Mouse (Mus musculus): Measurements from ENCODE around the gene Efna1. TPM values are rescaled to one million over a fixed set of nuclear protein-coding genes. Genes with fewer than 3 reads are reported as not detected.

Gene Efna1
- polyA plus RNA-seq, 1 experiment from 2014 or later, result 33.3 TPM

DNA sequence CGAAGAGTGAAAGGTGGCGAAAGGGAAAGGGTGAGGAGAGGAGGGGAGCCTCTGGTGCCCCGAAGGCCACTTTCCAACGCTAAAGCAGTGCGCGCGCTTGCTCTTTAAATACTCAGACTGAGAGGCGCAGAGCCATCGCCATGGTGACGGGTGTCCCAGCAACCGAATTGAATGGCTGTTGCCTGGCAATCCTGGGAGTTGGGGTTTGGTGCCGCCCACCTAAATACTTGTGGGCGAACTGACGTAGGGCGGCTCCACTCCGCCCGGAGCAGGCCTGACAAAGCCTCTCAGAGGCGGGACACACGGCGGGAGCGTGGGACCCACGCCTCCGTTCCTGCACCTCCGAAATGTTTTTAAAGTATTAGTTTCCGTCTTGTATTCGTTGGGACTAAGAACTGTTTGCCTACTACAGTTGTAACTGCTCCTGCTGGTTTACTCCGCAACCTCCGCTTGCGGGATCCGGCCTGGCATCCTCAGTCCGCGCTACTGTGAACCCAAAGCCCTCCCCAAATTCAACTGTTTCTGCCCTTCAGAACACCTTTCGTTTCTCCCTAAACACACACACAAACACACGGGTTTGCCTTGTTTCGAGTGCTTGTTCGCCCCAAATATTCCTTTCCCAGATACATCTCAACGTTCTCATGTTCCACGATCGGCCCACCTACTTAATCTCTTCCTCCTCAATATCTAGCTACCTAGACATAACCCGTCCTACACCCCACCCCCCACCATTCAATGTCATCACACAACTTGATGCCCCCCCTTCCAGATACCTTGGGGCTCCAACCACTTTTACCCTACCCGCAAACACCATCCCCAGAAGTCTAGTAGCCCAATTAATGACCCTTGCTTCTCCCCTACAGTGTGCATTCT is 53.4 kb downstream of the Efna1 start:
- H3K9me3 ChIP-seq, result no peaks in the 10 kb centered on the region
- peak overlapping the region; percentile 57 for H3K4me3 ChIP-seq
- peaks cover 66% of the 10 kb centered on the region for H3K27me3 ChIP-seq (replicated peaks)
- peak overlapping the region; percentile 76 for H3K9ac ChIP-seq
- H3K4me1 ChIP-seq, result peaks cover 22% of the 10 kb centered on the region
- 0 out of 2 replicates have a peak overlapping the region, but pooled peaks have one; percentile 6 for H3K27ac ChIP-seq (replicated peaks)
- H3K36me3 ChIP-seq, result 0 out of 2 replicates have a peak, but pooled peaks cover 8% of the 10 kb centered on the region
- H3K4me2 ChIP-seq, result peak overlapping the region; percentile 78
- peak; percentile 55; the same call in 1 of the 2 replicates for ATAC-seq (ENCODE audit: extremely low read depth, insufficient number of reproducible peaks, low FRiP score, low TSS enrichment)
- 3% methylated on average over 41 of the region's 41 CpGs for WGBS

DNA sequence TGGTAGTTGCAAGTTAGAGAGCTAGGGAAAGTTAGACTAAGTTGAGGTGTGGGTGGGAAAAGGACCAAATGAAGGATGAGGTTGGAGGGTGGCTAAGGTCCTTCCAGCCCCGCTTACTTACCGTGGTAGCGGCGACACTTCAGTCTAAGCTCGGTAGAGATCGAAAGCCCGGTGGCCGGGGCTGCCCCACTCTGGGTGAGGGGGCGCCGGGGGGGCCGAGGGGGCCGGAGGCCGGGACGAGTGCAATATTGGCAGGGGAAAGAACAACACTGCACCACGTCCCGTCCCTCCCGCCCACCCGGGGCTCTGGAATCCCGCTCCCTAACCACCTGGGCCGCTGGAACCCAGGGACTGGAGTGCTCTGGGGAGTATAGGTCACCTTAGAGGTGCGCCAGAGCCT is 54.0 kb downstream of the Efna1 start, which contains the start of gene Mtx1:
Mtx1 (minus strand) TSS at position 189 of the 400 bp plus-strand sequence.
- H3K4me1 ChIP-seq, result peaks cover 22% of the 10 kb centered on the region
- no peaks in the 10 kb centered on the region for H3K9me3 ChIP-seq
- H3K4me3 ChIP-seq, result peak within 1 kb of the TSS; percentile 57
- 7% methylated on average over 21 of the region's 21 CpGs for WGBS
- H3K36me3 ChIP-seq, result 0 out of 2 replicates have a peak, but pooled peaks cover 8% of the 10 kb centered on the region
- peaks cover 61% of the 10 kb centered on the region for H3K27me3 ChIP-seq (replicated peaks)
- H3K27ac ChIP-seq (replicated peaks), result peak within 1 kb of the TSS; percentile 6; the same call in 1 of the 2 replicates
- ATAC-seq (ENCODE audit: extremely low read depth, insufficient number of reproducible peaks, low FRiP score, low TSS enrichment), result no peak
- H3K4me2 ChIP-seq, result peak within 1 kb of the TSS; percentile 78
- H3K9ac ChIP-seq, result peak within 1 kb of the TSS; percentile 76

DNA sequence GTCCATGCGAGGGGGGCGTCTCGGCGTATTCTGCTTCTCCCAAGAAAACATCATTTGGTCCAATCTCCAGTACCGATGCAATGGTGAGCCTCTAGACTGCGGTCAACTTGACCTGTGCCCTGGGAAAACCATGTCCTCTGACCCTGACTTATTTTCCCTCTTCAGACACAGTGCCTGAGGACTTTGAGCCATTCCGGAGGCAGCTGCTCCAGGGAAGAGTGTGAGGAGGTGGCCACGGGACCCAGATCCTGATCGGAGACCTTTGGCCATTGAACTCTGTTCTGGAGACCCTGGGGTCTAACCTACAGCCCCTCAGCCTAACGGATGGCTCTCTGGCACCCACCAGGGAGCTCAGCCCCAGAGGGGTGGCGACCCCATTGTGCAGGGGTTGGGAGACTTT is 54.6 kb downstream of the Efna1 start:
- Histone ChIP-seq H3K4me3 (peak overlapping the region; percentile 57), H3K4me1 (peaks cover 22% of the 10 kb centered on the region), H3K27ac (replicated peaks) (no peak overlapping the region; the same call in 1 of the 2 replicates), H3K9me3 (no peaks in the 10 kb centered on the region), H3K36me3 (peaks cover 11% of the 10 kb centered on the region; the same call in 1 of the 2 replicates), H3K4me2 (peak overlapping the region; percentile 78), H3K9ac (peak overlapping the region; percentile 76), H3K27me3 (replicated peaks) (peaks cover 56% of the 10 kb centered on the region)
- WGBS, result 45% methylated on average over 11 of the region's 11 CpGs
- ATAC-seq (ENCODE audit: extremely low read depth, insufficient number of reproducible peaks, low FRiP score, low TSS enrichment), result no peak

DNA sequence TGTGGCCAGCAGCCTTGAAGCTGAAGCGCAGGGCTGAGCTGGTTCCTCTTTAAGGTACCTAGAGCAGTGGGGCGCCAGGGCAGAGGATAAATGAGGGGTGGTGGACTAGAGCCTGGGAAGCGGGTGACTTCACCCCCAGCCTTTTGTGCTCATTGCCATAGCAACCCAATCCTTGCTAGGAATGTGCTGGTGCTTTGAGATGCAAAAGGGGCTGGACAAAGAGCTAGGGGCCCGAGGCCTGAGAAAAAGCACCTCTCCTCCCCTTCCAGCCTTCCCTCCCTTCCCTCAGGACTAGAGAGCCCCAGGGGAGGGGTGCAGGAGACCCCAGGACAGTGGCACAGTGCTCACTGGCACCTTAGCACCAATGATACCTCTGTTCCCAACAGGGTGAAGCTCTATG is 55.0 kb downstream of the Efna1 start:
- peaks cover 11% of the 10 kb centered on the region; the same call in 1 of the 2 replicates for H3K36me3 ChIP-seq
- 65% methylated on average over 4 of the region's 4 CpGs for WGBS
- H3K4me2 ChIP-seq, result peak overlapping the region; percentile 78; the same call in 1 of the 2 replicates
- no peak for ATAC-seq (ENCODE audit: extremely low read depth, insufficient number of reproducible peaks, low FRiP score, low TSS enrichment)
- peaks cover 22% of the 10 kb centered on the region for H3K4me1 ChIP-seq
- H3K4me3 ChIP-seq, result no peak overlapping the region
- H3K27me3 ChIP-seq (replicated peaks), result peaks cover 52% of the 10 kb centered on the region
- H3K9ac ChIP-seq, result peak overlapping the region; percentile 76; the same call in 1 of the 2 replicates
- no peaks in the 10 kb centered on the region for H3K9me3 ChIP-seq
- H3K27ac ChIP-seq (replicated peaks), result no peak overlapping the region

DNA sequence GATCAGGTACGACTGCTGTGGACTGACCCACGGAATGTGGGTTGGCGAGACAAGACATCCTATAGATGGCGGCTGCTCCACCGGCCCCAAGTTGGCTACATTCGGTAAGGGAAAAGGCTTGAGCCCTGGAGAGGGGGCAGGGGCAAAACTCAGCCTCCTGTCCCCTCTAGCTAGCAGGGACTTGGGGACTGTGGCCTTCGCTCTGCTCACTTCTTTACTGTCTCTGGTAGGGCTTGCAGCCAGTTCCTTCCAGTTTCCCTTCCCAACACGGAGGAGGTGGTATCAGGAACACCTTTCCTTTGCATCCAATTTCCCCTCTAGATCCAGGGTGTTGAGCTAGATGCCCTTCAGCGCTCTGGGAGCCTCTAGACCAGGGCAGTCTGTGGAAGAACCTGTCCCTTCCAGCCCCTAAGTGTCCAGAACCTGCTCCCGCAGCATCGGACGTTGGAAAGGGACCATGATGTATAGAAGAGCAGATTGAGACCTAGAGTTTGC is 55.6 kb downstream of the Efna1 start:
- no peaks in the 10 kb centered on the region for H3K9me3 ChIP-seq
- H3K27ac ChIP-seq (replicated peaks), result no peak overlapping the region
- peaks cover 22% of the 10 kb centered on the region for H3K4me1 ChIP-seq
- no peak overlapping the region for H3K4me3 ChIP-seq
- H3K36me3 ChIP-seq, result peaks cover 11% of the 10 kb centered on the region; the same call in 1 of the 2 replicates
- no peak overlapping the region for H3K4me2 ChIP-seq
- peaks cover 47% of the 10 kb centered on the region for H3K27me3 ChIP-seq (replicated peaks)
- no peak overlapping the region for H3K9ac ChIP-seq
- no peak for ATAC-seq (ENCODE audit: extremely low read depth, insufficient number of reproducible peaks, low FRiP score, low TSS enrichment)
- 64% methylated on average over 12 of the region's 12 CpGs for WGBS

DNA sequence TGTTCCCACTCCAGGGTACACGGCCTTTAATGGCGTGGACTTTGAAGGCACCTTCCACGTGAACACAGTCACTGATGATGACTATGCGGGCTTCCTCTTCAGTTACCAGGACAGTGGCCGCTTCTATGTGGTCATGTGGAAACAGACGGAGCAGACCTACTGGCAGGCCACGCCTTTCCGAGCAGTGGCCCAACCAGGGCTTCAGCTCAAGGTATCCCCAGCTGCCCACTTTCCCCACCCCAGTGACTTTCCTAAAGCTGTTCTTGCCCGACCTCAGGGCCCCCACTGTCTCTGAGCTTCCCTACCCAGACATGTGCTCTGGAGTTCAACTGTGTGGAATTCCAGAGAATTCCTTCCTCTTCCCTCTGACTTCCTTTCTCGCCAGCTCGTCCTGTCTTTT is 56.1 kb downstream of the Efna1 start:
- Histone ChIP-seq H3K36me3 (peaks cover 11% of the 10 kb centered on the region; the same call in 1 of the 2 replicates), H3K4me3 (no peak overlapping the region), H3K4me1 (peaks cover 25% of the 10 kb centered on the region), H3K9ac (no peak overlapping the region), H3K4me2 (no peak overlapping the region), H3K27me3 (replicated peaks) (peaks cover 41% of the 10 kb centered on the region), H3K27ac (replicated peaks) (no peak overlapping the region), H3K9me3 (no peaks in the 10 kb centered on the region)
- ATAC-seq (ENCODE audit: extremely low read depth, insufficient number of reproducible peaks, low FRiP score, low TSS enrichment), result no peak
- WGBS, result 71% methylated on average over 11 of the region's 11 CpGs

MicroRNAs within 50 kb of the gene (microRNA counts, 519-probe panel; counts per million panel counts)
- microRNA mmu-miR-92b, result 209 counts per million, percentile 61 among the panel's probes with 10 or more counts

Small RNA genes within 50 kb of the gene (microRNA-seq; reads per million reads assigned to microRNA genes)
- 93.0 reads per million, percentile 53 among the genes with 10 or more reads in this experiment for gene Mir92b

Other genes with a start within 250 kb of the Efna1 start
- gene Rusc1, start 187.8 kb downstream of the Efna1 start, polyA plus RNA-seq (2015; fragmentation: Nextera tagmentation; extraction: Ambion mirVana), result 8.6 and 9.8 TPM in 2 replicates
- not detected in 2 replicates for gene Gm43738, start 180.0 kb downstream of the Efna1 start, polyA plus RNA-seq (2015; fragmentation: Nextera tagmentation; extraction: Ambion mirVana)
- gene Fdps, start 179.2 kb downstream of the Efna1 start, polyA plus RNA-seq (2015; fragmentation: Nextera tagmentation; extraction: Ambion mirVana), result 119 and 130 TPM in 2 replicates
- 0.98 and 5.3 TPM in 2 replicates for gene Pklr, start 145.0 kb downstream of the Efna1 start, polyA plus RNA-seq (2015; fragmentation: Nextera tagmentation; extraction: Ambion mirVana)
- 0.68 and 1.0 TPM in 2 replicates for gene Hcn3, start 120.9 kb downstream of the Efna1 start, polyA plus RNA-seq (2015; fragmentation: Nextera tagmentation; extraction: Ambion mirVana)
- gene Clk2, start 116.3 kb downstream of the Efna1 start, polyA plus RNA-seq (2015; fragmentation: Nextera tagmentation; extraction: Ambion mirVana), result 16.9 and 17.4 TPM in 2 replicates
- 83.4 and 88.1 TPM in 2 replicates for gene Scamp3, start 103.7 kb downstream of the Efna1 start, polyA plus RNA-seq (2015; fragmentation: Nextera tagmentation; extraction: Ambion mirVana)
- 12.8 and 13.5 TPM in 2 replicates for gene Fam189b, start 98.0 kb downstream of the Efna1 start, polyA plus RNA-seq (2015; fragmentation: Nextera tagmentation; extraction: Ambion mirVana)
- 32.7 and 34.8 TPM in 2 replicates for gene Gba, start 78.2 kb downstream of the Efna1 start, polyA plus RNA-seq (2015; fragmentation: Nextera tagmentation; extraction: Ambion mirVana)
- gene Thbs3, start 66.0 kb downstream of the Efna1 start, polyA plus RNA-seq (2015; fragmentation: Nextera tagmentation; extraction: Ambion mirVana), result 15.6 and 16.2 TPM in 2 replicates
- gene Mtx1, start 54.1 kb downstream of the Efna1 start, polyA plus RNA-seq (2015; fragmentation: Nextera tagmentation; extraction: Ambion mirVana), result 125 and 126 TPM in 2 replicates
- 0.59 and 1.1 TPM in 2 replicates for gene Muc1, start 52.1 kb downstream of the Efna1 start, polyA plus RNA-seq (2015; fragmentation: Nextera tagmentation; extraction: Ambion mirVana)
- 216 and 229 TPM in 2 replicates for gene Krtcap2, start 35.2 kb downstream of the Efna1 start, polyA plus RNA-seq (2015; fragmentation: Nextera tagmentation; extraction: Ambion mirVana)
- 0.70 and 0.76 TPM in 2 replicates for gene Trim46, start 34.8 kb downstream of the Efna1 start, polyA plus RNA-seq (2015; fragmentation: Nextera tagmentation; extraction: Ambion mirVana)
- gene Dpm3, start 21.8 kb downstream of the Efna1 start, polyA plus RNA-seq (2015; fragmentation: Nextera tagmentation; extraction: Ambion mirVana), result 77.5 and 85.1 TPM in 2 replicates
- 40.6 and 40.7 TPM in 2 replicates for gene Slc50a1, start 10.6 kb downstream of the Efna1 start, polyA plus RNA-seq (2015; fragmentation: Nextera tagmentation; extraction: Ambion mirVana)
- 1.8 and 1.9 TPM in 2 replicates for gene Efna3, start 41.8 kb upstream of the Efna1 start, polyA plus RNA-seq (2015; fragmentation: Nextera tagmentation; extraction: Ambion mirVana)
- gene Efna4, start 56.9 kb upstream of the Efna1 start, polyA plus RNA-seq (2015; fragmentation: Nextera tagmentation; extraction: Ambion mirVana), result 9.9 and 10.2 TPM in 2 replicates
- 58.3 and 58.9 TPM in 2 replicates for gene Adam15, start 68.9 kb upstream of the Efna1 start, polyA plus RNA-seq (2015; fragmentation: Nextera tagmentation; extraction: Ambion mirVana)
- gene Dcst2, start 80.8 kb upstream of the Efna1 start, polyA plus RNA-seq (2015; fragmentation: Nextera tagmentation; extraction: Ambion mirVana), result 0.08 TPM in 1 of 2 replicates, not detected in the other
- gene Dcst1, start 84.1 kb upstream of the Efna1 start, polyA plus RNA-seq (2015; fragmentation: Nextera tagmentation; extraction: Ambion mirVana), result 0.09 and 0.10 TPM in 2 replicates
- gene Zbtb7b, start 113.6 kb upstream of the Efna1 start, polyA plus RNA-seq (2015; fragmentation: Nextera tagmentation; extraction: Ambion mirVana), result 1.9 and 2.1 TPM in 2 replicates
- gene Lenep, start 121.7 kb upstream of the Efna1 start, polyA plus RNA-seq (2015; fragmentation: Nextera tagmentation; extraction: Ambion mirVana), result 0.75 TPM in 1 of 2 replicates, not detected in the other
- gene Flad1, start 130.7 kb upstream of the Efna1 start, polyA plus RNA-seq (2015; fragmentation: Nextera tagmentation; extraction: Ambion mirVana), result 30.3 and 32.0 TPM in 2 replicates
- gene Cks1b, start 137.2 kb upstream of the Efna1 start, polyA plus RNA-seq (2015; fragmentation: Nextera tagmentation; extraction: Ambion mirVana), result 339 and 400 TPM in 2 replicates
- 63.4 and 66.1 TPM in 2 replicates for gene Shc1, start 137.3 kb upstream of the Efna1 start, polyA plus RNA-seq (2015; fragmentation: Nextera tagmentation; extraction: Ambion mirVana)
- 24.3 and 24.8 TPM in 2 replicates for gene Pygo2, start 149.1 kb upstream of the Efna1 start, polyA plus RNA-seq (2015; fragmentation: Nextera tagmentation; extraction: Ambion mirVana)
- 61.3 and 64.1 TPM in 2 replicates for gene Pbxip1, start 155.6 kb upstream of the Efna1 start, polyA plus RNA-seq (2015; fragmentation: Nextera tagmentation; extraction: Ambion mirVana)
- 47.6 and 58.3 TPM in 2 replicates for gene Pmvk, start 173.4 kb upstream of the Efna1 start, polyA plus RNA-seq (2015; fragmentation: Nextera tagmentation; extraction: Ambion mirVana)
- gene Kcnn3, start 239.0 kb upstream of the Efna1 start, polyA plus RNA-seq (2015; fragmentation: Nextera tagmentation; extraction: Ambion mirVana), result 2.2 and 2.3 TPM in 2 replicates

Data from heart, embryonic 13.5 days (tissue).